Mouse (Mus musculus) cortical plate, adult 2 months (tissue): ENCODE results near the gene Rcor2. TPM values are rescaled to one million over a fixed set of nuclear protein-coding genes. Genes with fewer than 3 reads are reported as not detected.
A peak's percentile ranks its signal among the peaks of the same experiment; 100 is the strongest.

ENCODE experiments used
- H3K27ac ChIP-seq: fragments of 200-500 bp; 2 replicates; pipeline ENCODE4 v1.5.1; 2012; ENCODE audit warnings: low read length, control low read depth, inconsistent platforms; ENCODE audit not compliant: insufficient read depth
- H3K4me1 ChIP-seq: fragments of 200-500 bp; 2 replicates; pipeline ENCODE4 v1.6.1; 2011; ENCODE audit warnings: low read length; ENCODE audit not compliant: control insufficient read depth, insufficient read depth
- H3K4me3 ChIP-seq: fragments of 200-500 bp; 2 replicates; pipeline ENCODE4 v1.5.1; 2011; ENCODE audit warnings: mild to moderate bottlenecking, low read length, control low read depth; ENCODE audit not compliant: insufficient read depth
- CTCF ChIP-seq: fragments of 200-500 bp; IDR thresholded peaks from 2 replicates; pipeline ENCODE4 v1.5.1; 2011; ENCODE audit warnings: mild to moderate bottlenecking, control low read depth, low read length; ENCODE audit not compliant: insufficient read depth; ENCODE audit errors: extremely low read depth
- POLR2A ChIP-seq: fragments of 200-500 bp; IDR thresholded peaks from 2 replicates; pipeline ENCODE4 v1.6.1; 2011; ENCODE audit warnings: mild to moderate bottlenecking, low read length, control low read depth; ENCODE audit not compliant: insufficient read depth; ENCODE audit errors: extremely low read depth
- polyA plus RNA-seq: library from polyadenylated mRNA; depleted of rRNA; stranded (reverse); fragments of >200 nt; gene quantifications from 2 replicates; pipeline ENCODE4 v1.2.3, GENCODE M21; 2012

Gene Rcor2
- polyA plus RNA-seq, 1 experiment, result 18.9 TPM

GRCm38 (mm10) chr19:7302493-7302797, 35.3 kb downstream of the Rcor2 start:
- TF ChIP-seq CTCF (no peak), POLR2A (no peak)
- peak overlapping the region; percentile 12; the same call in 1 of the 2 replicates for H3K27ac ChIP-seq
- H3K4me1 ChIP-seq, result peaks cover 25% of the 10 kb centered on the region
- H3K4me3 ChIP-seq, result no peak overlapping the region

- Histone ChIP-seq H3K4me3 (no peak overlapping the region), H3K4me1 (peaks cover 34% of the 10 kb centered on the region), H3K27ac (no peak overlapping the region)
- TF ChIP-seq CTCF (no peak), POLR2A (no peak)
These were observed 36.7 kb downstream of the Rcor2 start for GRCm38 (mm10) chr19:7303796-7304195.

- TF ChIP-seq POLR2A, result no peak
- no peak for TF ChIP-seq CTCF
- no peak overlapping the region for H3K4me3 ChIP-seq
- no peak overlapping the region for H3K27ac ChIP-seq
- peaks cover 37% of the 10 kb centered on the region for H3K4me1 ChIP-seq
These were observed 37.7 kb downstream of the Rcor2 start for GRCm38 (mm10) chr19:7304801-7305200.

- Histone ChIP-seq H3K4me3 (no peak overlapping the region), H3K27ac (0 out of 2 replicates have a peak overlapping the region, but pooled peaks have one; percentile 45), H3K4me1 (peaks cover 44% of the 10 kb centered on the region)
- no peak for TF ChIP-seq POLR2A
- no peak for TF ChIP-seq CTCF
These were observed 38.5 kb downstream of the Rcor2 start for GRCm38 (mm10) chr19:7305380-7306310.

- Histone ChIP-seq H3K27ac (no peak overlapping the region), H3K4me1 (peaks cover 48% of the 10 kb centered on the region), H3K4me3 (no peak overlapping the region)
- no peak for TF ChIP-seq POLR2A
- no peak for TF ChIP-seq CTCF
These were observed 39.8 kb downstream of the Rcor2 start for GRCm38 (mm10) chr19:7306968-7307367.

GRCm38 (mm10) chr19:7307995-7308770, 41.1 kb downstream of the Rcor2 start:
- Histone ChIP-seq H3K27ac (peak overlapping the region; percentile 5; the same call in 1 of the 2 replicates), H3K4me1 (peaks cover 43% of the 10 kb centered on the region), H3K4me3 (no peak overlapping the region)
- TF ChIP-seq POLR2A, result no peak

GRCm38 (mm10) chr19:7309738-7310330, 42.7 kb downstream of the Rcor2 start:
- Histone ChIP-seq H3K27ac (peak overlapping the region; percentile 43; the same call in 1 of the 2 replicates), H3K4me1 (peaks cover 41% of the 10 kb centered on the region), H3K4me3 (no peak overlapping the region)
- no peak for TF ChIP-seq POLR2A
- no peak for TF ChIP-seq CTCF

GRCm38 (mm10) chr19:7310704-7311103, 43.6 kb downstream of the Rcor2 start:
- H3K4me3 ChIP-seq, result no peak overlapping the region
- peak overlapping the region; percentile 43 for H3K27ac ChIP-seq
- TF ChIP-seq POLR2A (no peak), CTCF (no peak)
- H3K4me1 ChIP-seq, result peaks cover 43% of the 10 kb centered on the region

GRCm38 (mm10) chr19:7311306-7311705, 44.2 kb downstream of the Rcor2 start:
- Histone ChIP-seq H3K4me3 (no peak overlapping the region), H3K27ac (peak overlapping the region; percentile 26; the same call in 1 of the 2 replicates), H3K4me1 (peaks cover 40% of the 10 kb centered on the region)
- TF ChIP-seq CTCF (no peak), POLR2A (no peak)

- Histone ChIP-seq H3K27ac (no peak overlapping the region), H3K4me1 (peaks cover 26% of the 10 kb centered on the region), H3K4me3 (no peak overlapping the region)
- TF ChIP-seq CTCF (no peak), POLR2A (no peak)
These were observed 46.5 kb downstream of the Rcor2 start for GRCm38 (mm10) chr19:7313660-7314059.
